Comparison of ENCODE assay signal across 12 mouse cellular contexts in genomic region chr5:64566451-64567390, GRCm38 (mm10).
DNase-seq lines count a peak whose midpoint lies in the region; ATAC-seq and TF ChIP-seq lines count a peak whose summit lies in the region.
"Had no signal": no experiment of that assay in that cellular context is flagged by ENCODE, and none has a peak within 500 bp of the region (broad histone marks: within the 10 kb centered on the region; RNA-seq: fewer than 3 reads in every experiment).

No protein-coding gene starts in this region.

- TF ChIP-seq CTCF in gastrocnemius, adult 2 months (IDR thresholded peaks at IDR 0.05): no peak

- WGBS in midbrain, embryonic 11.5 days: 87% methylated on average over 13 of the region's 13 CpGs
- WGBS in midbrain, embryonic 13.5 days: 92% methylated on average over 13 of the region's 13 CpGs
- 64% methylated on average over 13 of the region's 13 CpGs for WGBS in limb, embryonic 13.5 days
- 91% methylated on average over 13 of the region's 13 CpGs for WGBS in forebrain, embryonic 14.5 days

- intact Hi-C loops in gastrocnemius, adult 2 months (cut with DNase I): loop anchor here (5.0 kb wide), 1 partner anchor 59 kb away; no protein-coding TSS in a partner anchor

- no peaks in the 10 kb centered on the region for H3K36me3 ChIP-seq in midbrain, embryonic 11.5 days (ENCODE audit: control insufficient read depth, insufficient read depth, low read length)
- no peaks in the 10 kb centered on the region for H3K36me3 ChIP-seq in midbrain, embryonic 13.5 days
- H3K36me3 ChIP-seq in limb, embryonic 13.5 days: no peaks in the 10 kb centered on the region
- H3K36me3 ChIP-seq in forebrain, embryonic 14.5 days (ENCODE audit: control insufficient read depth, insufficient read depth, low read length): no peaks in the 10 kb centered on the region
- H3K36me3 ChIP-seq: hindbrain, embryonic 10.5 days; lung, embryonic 15.5 days; stomach, embryonic 15.5 days had no signal

- H3K4me1 ChIP-seq in midbrain, embryonic 11.5 days (ENCODE audit: control insufficient read depth, insufficient read depth, low read length): no peaks in the 10 kb centered on the region
- H3K4me1 ChIP-seq in midbrain, embryonic 13.5 days (replicated peaks): no peaks in the 10 kb centered on the region
- peaks cover 12% of the 10 kb centered on the region for H3K4me1 ChIP-seq in limb, embryonic 13.5 days
- no peaks in the 10 kb centered on the region for H3K4me1 ChIP-seq in forebrain, embryonic 14.5 days (ENCODE audit: control insufficient read depth, insufficient read depth, low read length)
- H3K4me1 ChIP-seq: hindbrain, embryonic 10.5 days; lung, embryonic 15.5 days; stomach, embryonic 15.5 days had no signal

- ATAC-seq in midbrain, embryonic 11.5 days (ENCODE audit: low FRiP score): no peak
- no peak for ATAC-seq in midbrain, embryonic 13.5 days
- peak; percentile 61; the same call in 1 of the 2 replicates for ATAC-seq in limb, embryonic 13.5 days (ENCODE audit: low FRiP score, low read depth)
- peak; percentile 64 for ATAC-seq in megakaryocyte-erythroid progenitor cell, adult 5-6 weeks (replicated peaks; ENCODE audit: low FRiP score, low TSS enrichment, poor library complexity, severe bottlenecking)
- no peak for ATAC-seq in forebrain, embryonic 14.5 days

- no peaks in the 10 kb centered on the region for H3K27me3 ChIP-seq in midbrain, embryonic 11.5 days (ENCODE audit: control insufficient read depth, insufficient read depth, low read length)
- H3K27me3 ChIP-seq in midbrain, embryonic 13.5 days: no peaks in the 10 kb centered on the region
- H3K27me3 ChIP-seq in limb, embryonic 13.5 days: no peaks in the 10 kb centered on the region
- H3K27me3 ChIP-seq in forebrain, embryonic 14.5 days (replicated peaks; ENCODE audit: control insufficient read depth, insufficient read depth, low read length): no peaks in the 10 kb centered on the region
- H3K27me3 ChIP-seq: lung, embryonic 15.5 days; stomach, embryonic 15.5 days had no signal

- DNase-seq in gastrocnemius, adult 2 months: no peak
- no peak for DNase-seq in gastrocnemius, adult 8-10 months (ENCODE audit: low spot score in 2 of 2)
- peak; percentile 59 for DNase-seq in midbrain, embryonic 11.5 days (ENCODE audit: low spot score, missing footprints)
- DNase-seq in forebrain, embryonic 14.5 days (ENCODE audit: low spot score): no peak
- DNase-seq in natural killer cell, adult 2 months (ENCODE audit: low spot score in 2 of 2): no peak
- DNase-seq: kidney, adult 18-20 months had no signal

- H3K9me3 ChIP-seq in midbrain, embryonic 11.5 days (ENCODE audit: control insufficient read depth, low read length): no peaks in the 10 kb centered on the region
- no peaks in the 10 kb centered on the region for H3K9me3 ChIP-seq in midbrain, embryonic 13.5 days
- no peaks in the 10 kb centered on the region for H3K9me3 ChIP-seq in limb, embryonic 13.5 days
- no peaks in the 10 kb centered on the region for H3K9me3 ChIP-seq in forebrain, embryonic 14.5 days (replicated peaks; ENCODE audit: control insufficient read depth, low read length)
- H3K9me3 ChIP-seq: lung, embryonic 15.5 days; stomach, embryonic 15.5 days had no signal

- H3K4me3 ChIP-seq in gastrocnemius, adult 2 months: no peak overlapping the region
- H3K4me3 ChIP-seq in midbrain, embryonic 11.5 days (ENCODE audit: low read depth, low read length): no peak overlapping the region
- no peak overlapping the region for H3K4me3 ChIP-seq in midbrain, embryonic 13.5 days (replicated peaks)
- H3K4me3 ChIP-seq in limb, embryonic 13.5 days: no peak overlapping the region
- no peak overlapping the region for H3K4me3 ChIP-seq in forebrain, embryonic 14.5 days (ENCODE audit: low read depth, low read length)
- H3K4me3 ChIP-seq: hindbrain, embryonic 10.5 days; lung, embryonic 15.5 days; stomach, embryonic 15.5 days had no signal

- peak overlapping the region; percentile 70 for H3K27ac ChIP-seq in gastrocnemius, adult 2 months
- no peak overlapping the region for H3K27ac ChIP-seq in midbrain, embryonic 11.5 days (ENCODE audit: low read depth, low read length)
- no peak overlapping the region for H3K27ac ChIP-seq in midbrain, embryonic 13.5 days
- peak overlapping the region; percentile 22; the same call in 1 of the 2 replicates for H3K27ac ChIP-seq in limb, embryonic 13.5 days
- H3K27ac ChIP-seq in forebrain, embryonic 14.5 days (ENCODE audit: low read depth, low read length): no peak overlapping the region
- H3K27ac ChIP-seq: hindbrain, embryonic 10.5 days; lung, embryonic 15.5 days; stomach, embryonic 15.5 days had no signal

- no peak overlapping the region for H3K4me2 ChIP-seq in midbrain, embryonic 11.5 days
- no peak overlapping the region for H3K4me2 ChIP-seq in midbrain, embryonic 13.5 days (replicated peaks)
- H3K4me2 ChIP-seq in limb, embryonic 13.5 days (replicated peaks): no peak overlapping the region
- H3K4me2 ChIP-seq in forebrain, embryonic 14.5 days (ENCODE audit: low read length): no peak overlapping the region
- H3K4me2 ChIP-seq: lung, embryonic 15.5 days; stomach, embryonic 15.5 days had no signal

- H3K9ac ChIP-seq in midbrain, embryonic 11.5 days (ENCODE audit: low read length): no peak overlapping the region
- no peak overlapping the region for H3K9ac ChIP-seq in midbrain, embryonic 13.5 days (replicated peaks)
- H3K9ac ChIP-seq in limb, embryonic 13.5 days: no peak overlapping the region
- H3K9ac ChIP-seq in forebrain, embryonic 14.5 days (ENCODE audit: low read length): no peak overlapping the region
- H3K9ac ChIP-seq: lung, embryonic 15.5 days; stomach, embryonic 15.5 days had no signal

Comparison
In these comparisons a context has a peak if more than half of its experiments do, and no peak if none do; other contexts are left out.
1. H3K27ac ChIP-seq: peak in gastrocnemius, adult 2 months (single experiment) and limb, embryonic 13.5 days (single experiment); none in midbrain, embryonic 11.5 days (single experiment), midbrain, embryonic 13.5 days (single experiment) and forebrain, embryonic 14.5 days (single experiment).
2. ATAC-seq: peak in limb, embryonic 13.5 days (single experiment) and megakaryocyte-erythroid progenitor cell, adult 5-6 weeks (single experiment); none in midbrain, embryonic 11.5 days (single experiment), midbrain, embryonic 13.5 days (single experiment) and forebrain, embryonic 14.5 days (single experiment).